Comparison of ENCODE assay signal across 11 mouse cellular contexts in the genomic region with DNA sequence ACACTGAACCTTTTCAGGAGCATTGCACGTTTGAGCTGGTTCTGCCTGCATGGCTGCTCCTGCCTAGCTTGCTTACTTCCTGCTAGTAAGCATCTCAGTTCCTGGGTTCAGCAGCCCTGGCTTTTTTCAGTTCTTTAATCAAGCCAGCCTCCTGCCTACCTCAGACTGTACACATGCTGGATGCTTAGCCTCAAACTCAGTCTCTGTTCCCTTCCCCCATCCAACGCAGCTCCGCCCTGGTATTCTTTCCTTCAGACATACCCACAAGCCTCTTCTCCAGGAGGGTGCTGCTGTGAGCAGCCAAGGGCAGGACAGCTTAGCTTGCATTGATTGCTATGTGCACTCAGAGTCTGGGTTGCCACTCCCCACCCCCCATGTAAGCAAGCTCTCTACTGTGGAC. TPM values are rescaled to one million over a fixed set of nuclear protein-coding genes. Genes with fewer than 3 reads are reported as not detected.
DNase-seq lines count a peak whose midpoint lies in the region; ATAC-seq and TF ChIP-seq lines count a peak whose summit lies in the region.
"Had no signal": no experiment of that assay in that cellular context is flagged by ENCODE, and none has a peak within 500 bp of the region (broad histone marks: within the 10 kb centered on the region; RNA-seq: fewer than 3 reads in every experiment).

No protein-coding gene starts in this region.

- no peak for TF ChIP-seq RAD21 in CH12.LX (IDR thresholded peaks at IDR 0.05; ENCODE audit: low read depth, low read length)

- no peak for TF ChIP-seq CTCF in CH12.LX (conservative IDR thresholded peaks at IDR 0.05 in 1 of 2, IDR thresholded peaks at IDR 0.05 in 1 of 2; ENCODE audit: low read depth in 2 of 2, low read length in 2 of 2)
- no peak for TF ChIP-seq CTCF in thymus, adult 2 months (IDR thresholded peaks at IDR 0.05; ENCODE audit: borderline replicate concordance, control insufficient read depth, extremely low read depth, insufficient read depth, low read length, poor library complexity)

- peak overlapping the region in 1 of 3 experiments; percentile 41 for H3K4me3 ChIP-seq in CH12.LX (replicated peaks in 1 of 3; ENCODE audit: low read depth in 2 of 3, low read length in 2 of 3, poor library complexity in 1 of 3)
- H3K4me3 ChIP-seq in thymus, adult 2 months (ENCODE audit: control insufficient read depth, insufficient read depth, low read length) = no peak overlapping the region
- no peak overlapping the region for H3K4me3 ChIP-seq in forebrain, embryonic 13.5 days
- H3K4me3 ChIP-seq in forebrain, embryonic 14.5 days (ENCODE audit: low read depth, low read length) = no peak overlapping the region
- H3K4me3 ChIP-seq: liver, embryonic 13.5 days; midbrain, embryonic 13.5 days had no signal

- dilution Hi-C loops in CH12.LX (cut with MboI; ENCODE audit: extremely low pct_ligation_motif_present, extremely low pct_unique_long_range_greater_than_20kb, low sequenced_read_pairs) = no loop called here

- H3K79me2 ChIP-seq in CH12.LX (replicated peaks; ENCODE audit: control insufficient read depth, extremely low read depth, insufficient read depth, poor library complexity, severe bottlenecking) = no peaks in the 10 kb centered on the region

- in situ Hi-C loops in CH12.LX (cut with MboI; ENCODE audit: low pct_ligation_motif_present, low pct_unique_long_range_greater_than_20kb, low sequenced_read_pairs) = no loop called here

- H3K4me1 ChIP-seq in CH12.LX (ENCODE audit: control insufficient read depth in 1 of 2, insufficient read depth in 2 of 2) = peaks cover 9 to 27% of the 10 kb centered on the region in 2 experiments
- H3K4me1 ChIP-seq in thymus, adult 2 months (replicated peaks; ENCODE audit: control insufficient read depth, insufficient read depth, low read length) = peaks cover 34% of the 10 kb centered on the region
- no peaks in the 10 kb centered on the region for H3K4me1 ChIP-seq in forebrain, embryonic 13.5 days
- no peaks in the 10 kb centered on the region for H3K4me1 ChIP-seq in forebrain, embryonic 14.5 days (ENCODE audit: control insufficient read depth, insufficient read depth, low read length)

- 19% methylated on average over 3 of the region's 3 CpGs for WGBS in thymus, adult 2 months
- WGBS in forebrain, embryonic 13.5 days = 67% methylated on average over 3 of the region's 3 CpGs
- 74% methylated on average over 3 of the region's 3 CpGs for WGBS in forebrain, embryonic 14.5 days

- ATAC-seq in forebrain, embryonic 13.5 days = no peak
- ATAC-seq in forebrain, embryonic 14.5 days = no peak
- ATAC-seq: midbrain, embryonic 13.5 days had no signal

- peak overlapping the region; percentile 32; the same call in 1 of the 2 replicates for H3K4me2 ChIP-seq in CH12.LX (ENCODE audit: insufficient read depth, low read depth, poor library complexity, severe bottlenecking)
- no peak overlapping the region for H3K4me2 ChIP-seq in forebrain, embryonic 13.5 days
- H3K4me2 ChIP-seq in forebrain, embryonic 14.5 days (ENCODE audit: low read length) = no peak overlapping the region
- H3K4me2 ChIP-seq: liver, embryonic 13.5 days; midbrain, embryonic 13.5 days had no signal

- TF ChIP-seq EP300 in CH12.LX (IDR thresholded peaks at IDR 0.05; ENCODE audit: low read length) = no peak

- no peak overlapping the region; the same call in 1 of the 2 replicates for H3K9ac ChIP-seq in CH12.LX (ENCODE audit: insufficient read depth, low read depth)
- H3K9ac ChIP-seq in forebrain, embryonic 13.5 days = no peak overlapping the region
- H3K9ac ChIP-seq in forebrain, embryonic 14.5 days (ENCODE audit: low read length) = no peak overlapping the region
- H3K9ac ChIP-seq: liver, embryonic 13.5 days; midbrain, embryonic 13.5 days had no signal

- no peaks in the 10 kb centered on the region for H3K27me3 ChIP-seq in CH12.LX (replicated peaks)
- H3K27me3 ChIP-seq in thymus, adult 2 months (ENCODE audit: control insufficient read depth, insufficient read depth, low read length) = no peaks in the 10 kb centered on the region
- H3K27me3 ChIP-seq in forebrain, embryonic 13.5 days = no peaks in the 10 kb centered on the region
- H3K27me3 ChIP-seq in forebrain, embryonic 14.5 days (replicated peaks; ENCODE audit: control insufficient read depth, insufficient read depth, low read length) = no peaks in the 10 kb centered on the region
- H3K27me3 ChIP-seq: midbrain, embryonic 13.5 days had no signal

- H3K9me3 ChIP-seq in CH12.LX (replicated peaks; ENCODE audit: low read length) = no peaks in the 10 kb centered on the region
- H3K9me3 ChIP-seq in forebrain, embryonic 13.5 days (replicated peaks) = no peaks in the 10 kb centered on the region
- no peaks in the 10 kb centered on the region for H3K9me3 ChIP-seq in forebrain, embryonic 14.5 days (replicated peaks; ENCODE audit: control insufficient read depth, low read length)
- H3K9me3 ChIP-seq: liver, embryonic 13.5 days; midbrain, embryonic 13.5 days had no signal

- TF ChIP-seq POLR2A in CH12.LX (IDR thresholded peaks at IDR 0.05; ENCODE audit: low read depth, low read length) = no peak; the same call in none of the 2 replicates
- TF ChIP-seq POLR2A in thymus, adult 2 months (IDR thresholded peaks at IDR 0.05; ENCODE audit: control insufficient read depth, extremely low read depth, insufficient read depth, low read length, poor library complexity) = no peak

- peak; percentile 21 for DNase-seq in layer of hippocampus, adult 9-11 months
- DNase-seq in layer of hippocampus, postnatal 14 days (ENCODE audit: low spot score in 2 of 2) = no peak
- peak; percentile 91 for DNase-seq in CH12.LX (ENCODE audit: extremely low read depth)
- DNase-seq in induced T-regulatory cell, adult 2 months (ENCODE audit: low read depth) = peak; percentile 73
- DNase-seq in thymus, adult 2 months = peak; percentile 51
- DNase-seq in forebrain, embryonic 14.5 days (ENCODE audit: low spot score) = no peak
- no peak for DNase-seq in right cerebral cortex, adult 2 months (ENCODE audit: low spot score in 2 of 2)
- DNase-seq: adrenal gland, adult 2 months; liver, embryonic 13.5 days had no signal

- no peaks in the 10 kb centered on the region for H3K36me3 ChIP-seq in CH12.LX (replicated peaks in 1 of 2; ENCODE audit: control insufficient read depth in 1 of 2, insufficient read depth in 1 of 2, low read length in 1 of 2)
- H3K36me3 ChIP-seq in thymus, adult 2 months (ENCODE audit: control insufficient read depth, insufficient read depth, low read length) = no peaks in the 10 kb centered on the region
- no peaks in the 10 kb centered on the region for H3K36me3 ChIP-seq in forebrain, embryonic 13.5 days (ENCODE audit: poor library complexity, severe bottlenecking)
- H3K36me3 ChIP-seq in forebrain, embryonic 14.5 days (ENCODE audit: control insufficient read depth, insufficient read depth, low read length) = no peaks in the 10 kb centered on the region
- H3K36me3 ChIP-seq: liver, embryonic 13.5 days; midbrain, embryonic 13.5 days had no signal

- no peak overlapping the region for H3K27ac ChIP-seq in CH12.LX (ENCODE audit: insufficient read depth, low read depth)
- H3K27ac ChIP-seq in thymus, adult 2 months (ENCODE audit: control insufficient read depth, insufficient read depth, low read length) = peak overlapping the region; percentile 65
- no peak overlapping the region for H3K27ac ChIP-seq in forebrain, embryonic 13.5 days
- H3K27ac ChIP-seq in forebrain, embryonic 14.5 days (ENCODE audit: low read depth, low read length) = no peak overlapping the region
- H3K27ac ChIP-seq: liver, embryonic 13.5 days; midbrain, embryonic 13.5 days had no signal

TF ChIP-seq in CH12.LX, 34 proteins besides CTCF, POLR2A, EP300 and RAD21 (continues in another document):
- TF ChIP-seq ZKSCAN1 (IDR thresholded peaks at IDR 0.05; ENCODE audit: borderline replicate concordance, low read depth, low read length) = no peak
- 0 out of 2 replicates have a peak, but pooled peaks have one; percentile 9 for TF ChIP-seq UBTF (IDR thresholded peaks at IDR 0.05; ENCODE audit: low read depth, low read length)
- TF ChIP-seq BHLHE40 (IDR thresholded peaks at IDR 0.05; ENCODE audit: low read depth, low read length) = peak; percentile 6; the same call in 1 of the 2 replicates
- no peak for TF ChIP-seq JUN (IDR thresholded peaks at IDR 0.05; ENCODE audit: insufficient read depth, low read depth, low read length)
- 0 out of 2 replicates have a peak, but pooled peaks have one; percentile 37 for TF ChIP-seq IRF4 (IDR thresholded peaks at IDR 0.05; ENCODE audit: low read depth, low read length)
- TF ChIP-seq MAZ (IDR thresholded peaks at IDR 0.05; ENCODE audit: low read depth, low read length) = 0 out of 2 replicates have a peak, but pooled peaks have one; percentile 3
- TF ChIP-seq SIN3A (IDR thresholded peaks at IDR 0.05; ENCODE audit: low read length) = no peak; the same call in 1 of the 2 replicates
- no peak for TF ChIP-seq E2F4 (IDR thresholded peaks at IDR 0.05; ENCODE audit: insufficient replicate concordance, low read depth, low read length)
- TF ChIP-seq ZMIZ1 (IDR thresholded peaks at IDR 0.05; ENCODE audit: low read depth, low read length) = no peak
- TF ChIP-seq KAT2A (IDR thresholded peaks at IDR 0.05; ENCODE audit: insufficient replicate concordance, low read length) = no peak

RNA-seq across cellular contexts. Expression of a gene that starts 12.6 kb away (rescaled TPM):
- 10 to 100 TPM; 83.3 to 85.6 TPM for total RNA-seq in layer of hippocampus, postnatal 14 days (2021)
- total RNA-seq in CH12.LX (2012; rRNA removed) (58.6 and 65.9 TPM in 2 replicates), CH12.LX (2014; rRNA removed) (67.4 and 79.0 TPM in 2 replicates)
- 125 TPM in 2 replicates for polyA plus RNA-seq in CH12.LX (2012; ENCODE audit: insufficient read length, low read depth)
- 126 and 209 TPM in 2 replicates for polyA plus RNA-seq in thymus, adult 2 months (2012; rRNA removed)
- polyA plus RNA-seq in forebrain, embryonic 13.5 days (2015; fragmentation: Nextera tagmentation; extraction: Ambion mirVana) = 190 TPM in 2 replicates
- 133 and 136 TPM in 2 replicates for polyA plus RNA-seq in forebrain, embryonic 14.5 days (2014; fragmentation: Nextera tagmentation; extraction: Ambion mirVana)

RNA-seq across cellular contexts. Expression of a gene that starts 56.3 kb away (rescaled TPM):
- total RNA-seq in layer of hippocampus, postnatal 14 days (2021) = 100 to 1,000 TPM; 123 to 132 TPM
- total RNA-seq in CH12.LX (2012; rRNA removed) (113 and 163 TPM in 2 replicates), CH12.LX (2014; rRNA removed) (415 and 493 TPM in 2 replicates)
- 327 and 467 TPM in 2 replicates for polyA plus RNA-seq in CH12.LX (2012; ENCODE audit: insufficient read length, low read depth)
- 59.5 and 71.6 TPM in 2 replicates for polyA plus RNA-seq in thymus, adult 2 months (2012; rRNA removed)
- polyA plus RNA-seq in forebrain, embryonic 13.5 days (2015; fragmentation: Nextera tagmentation; extraction: Ambion mirVana) = 358 and 389 TPM in 2 replicates
- polyA plus RNA-seq in forebrain, embryonic 14.5 days (2014; fragmentation: Nextera tagmentation; extraction: Ambion mirVana) = 213 and 214 TPM in 2 replicates

RNA-seq across cellular contexts. Expression of a gene that starts 58.1 kb away (rescaled TPM):
- total RNA-seq in layer of hippocampus, postnatal 14 days (2021) = 10 to 100 TPM; 12.8 to 15.2 TPM
- total RNA-seq in CH12.LX (2012; rRNA removed) (11.3 and 11.9 TPM in 2 replicates), CH12.LX (2014; rRNA removed) (13.9 and 14.6 TPM in 2 replicates)
- polyA plus RNA-seq in CH12.LX (2012; ENCODE audit: insufficient read length, low read depth) = 33.5 and 37.7 TPM in 2 replicates
- 68.1 and 69.6 TPM in 2 replicates for polyA plus RNA-seq in thymus, adult 2 months (2012; rRNA removed)
- 15.5 and 21.1 TPM in 2 replicates for polyA plus RNA-seq in forebrain, embryonic 13.5 days (2015; fragmentation: Nextera tagmentation; extraction: Ambion mirVana)
- polyA plus RNA-seq in forebrain, embryonic 14.5 days (2014; fragmentation: Nextera tagmentation; extraction: Ambion mirVana) = 42.0 and 47.4 TPM in 2 replicates

Comparison
In these comparisons a context has a peak if more than half of its experiments do, and no peak if none do; other contexts are left out.
1. DNase-seq: peak in layer of hippocampus, adult 9-11 months (single experiment), CH12.LX (single experiment), induced T-regulatory cell, adult 2 months (single experiment) and thymus, adult 2 months (single experiment); none in layer of hippocampus, postnatal 14 days (0 of 2), forebrain, embryonic 14.5 days (single experiment) and right cerebral cortex, adult 2 months (0 of 2).